Mouse (Mus musculus) common myeloid progenitor, adult 5-6 weeks (primary cell): ENCODE measurements around the gene Cdh5. TPM values are rescaled to one million over a fixed set of nuclear protein-coding genes. Genes with fewer than 3 reads are reported as not detected.
A peak's percentile ranks its signal among the peaks of the same experiment; 100 is the strongest.

Experiments used
- ATAC-seq: replicated peaks from 2 replicates; pipeline ENCODE4 v1.8.0; 2016; ENCODE audit warnings: low read depth, mild to moderate bottlenecking, moderate TSS enrichment, inconsistent platforms; ENCODE audit not compliant: poor library complexity, severe bottlenecking
- total RNA-seq: library from RNA; stranded (forward); fragments of 200-1000, 187-1606 nt; gene quantifications from 2 replicates; pipeline ENCODE4 v1.2.3, GENCODE M21; 2017

Cdh5 gene
- total RNA-seq, 1 experiment from 2014 or later, result not detected

- no peak for ATAC-seq
Measured at GRCm38 (mm10) chr8:104186827-104187226, 85.4 kb downstream of the Cdh5 start.

- no peak for ATAC-seq
Measured at GRCm38 (mm10) chr8:104187622-104188021, 86.2 kb downstream of the Cdh5 start.

- ATAC-seq, result no peak
Measured at GRCm38 (mm10) chr8:104188459-104188858, 87.0 kb downstream of the Cdh5 start.

- no peak for ATAC-seq
Measured at GRCm38 (mm10) chr8:104190777-104191468, 89.5 kb downstream of the Cdh5 start.

GRCm38 (mm10) chr8:104191496-104191895, 90.1 kb downstream of the Cdh5 start:
- ATAC-seq, result peak; percentile 81

Other genes with a start within 250 kb of the Cdh5 start
- gene Bean1, start 68.8 kb downstream of the Cdh5 start, total RNA-seq, result not detected in 2 replicates
- 5.8 and 13.9 TPM in 2 replicates for gene Tk2, start 146.9 kb downstream of the Cdh5 start, total RNA-seq
- 12.2 and 14.5 TPM in 2 replicates for gene Cklf, start 149.2 kb downstream of the Cdh5 start, total RNA-seq
- gene Cmtm2a, start 191.6 kb downstream of the Cdh5 start, total RNA-seq, result not detected in 2 replicates
- gene Gm45711, start 208.5 kb downstream of the Cdh5 start, total RNA-seq, result not detected in 2 replicates
- not detected in 2 replicates for gene Cmtm1, start 208.5 kb downstream of the Cdh5 start, total RNA-seq
- not detected in 2 replicates for gene Gm11020, start 219.9 kb downstream of the Cdh5 start, total RNA-seq
- gene Cmtm2b, start 220.6 kb downstream of the Cdh5 start, total RNA-seq, result not detected in 2 replicates
- gene Cmtm3, start 237.8 kb downstream of the Cdh5 start, total RNA-seq, result 10.9 and 15.3 TPM in 2 replicates